Mouse (Mus musculus): ENCODE results near the gene Ski.
A peak's percentile ranks its signal among the peaks of the same experiment; 100 is the strongest.
"Not testable (repeated sequence)": the region's sequence is repeated elsewhere in the genome, so short reads cannot be mapped to it uniquely, and the experiment has no call there.

Gene Ski

DNA sequence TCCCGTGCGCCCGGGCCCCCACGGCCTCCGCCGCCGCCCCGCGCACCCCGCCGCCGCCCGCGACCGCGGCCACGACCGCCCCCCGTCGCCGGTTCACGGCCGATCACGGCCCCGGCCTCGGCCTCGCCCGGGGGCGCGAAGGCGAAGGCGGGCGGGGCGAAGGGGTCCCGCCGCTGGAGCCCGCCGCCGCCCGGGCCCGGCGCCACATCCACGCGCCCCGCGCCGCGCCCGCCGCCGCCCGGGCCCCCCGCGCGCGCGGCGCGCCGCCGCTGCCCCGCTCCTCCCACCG lies at the start of gene Ski:
Ski (minus strand) TSS at position 41 of the 289 bp plus-strand sequence.
- no peak for DNase-seq (ENCODE audit: low spot score)

DNA sequence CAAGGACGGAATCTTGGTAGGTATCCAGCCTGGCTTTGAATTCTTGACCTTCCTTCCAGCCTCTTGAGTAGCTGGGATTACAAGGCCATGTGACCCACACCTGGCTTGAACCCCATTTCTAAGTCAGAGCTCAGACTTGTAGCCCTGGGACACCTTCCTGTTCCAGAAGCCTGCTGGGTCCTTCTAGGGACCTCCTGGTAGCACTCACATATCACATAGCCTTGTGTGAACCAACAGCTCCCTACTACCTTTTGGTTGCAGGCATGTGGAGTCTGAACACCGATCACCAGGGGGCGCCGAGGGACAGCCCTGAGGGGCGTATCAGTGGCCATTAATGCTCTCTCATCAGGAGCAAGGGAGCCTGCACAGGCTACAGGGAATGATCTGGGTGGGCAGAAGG lies 46.0 kb upstream of the Ski start:
- DNase-seq (ENCODE audit: low spot score): peak; percentile 28

DNA sequence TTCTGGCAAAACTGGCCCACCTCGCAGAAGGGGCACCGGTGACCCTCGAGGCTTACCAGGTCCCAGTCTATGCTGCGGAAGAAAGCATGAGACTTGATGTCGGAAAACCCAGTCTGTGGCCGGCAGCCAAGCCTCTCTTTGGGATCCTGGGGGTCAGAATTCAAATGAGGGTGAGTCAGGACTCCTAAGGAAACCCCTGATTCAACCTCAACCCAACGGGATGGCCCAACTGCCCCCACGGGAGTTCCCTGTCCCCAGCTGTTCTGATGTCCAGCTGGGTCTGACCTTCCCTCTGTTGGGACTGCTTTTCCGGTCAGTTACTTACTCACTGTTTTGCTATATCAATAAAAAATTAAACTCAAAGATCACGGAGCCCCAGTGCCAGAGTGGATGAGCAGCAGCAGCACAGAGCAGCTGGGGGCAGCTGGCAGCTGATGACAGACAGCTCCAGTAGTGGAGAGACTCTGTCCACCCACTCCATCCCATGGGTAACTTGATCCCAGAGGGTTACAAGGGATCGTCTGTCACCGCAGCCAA lies 45.3 kb upstream of the Ski start:
- no peak for DNase-seq (ENCODE audit: low spot score)

DNA sequence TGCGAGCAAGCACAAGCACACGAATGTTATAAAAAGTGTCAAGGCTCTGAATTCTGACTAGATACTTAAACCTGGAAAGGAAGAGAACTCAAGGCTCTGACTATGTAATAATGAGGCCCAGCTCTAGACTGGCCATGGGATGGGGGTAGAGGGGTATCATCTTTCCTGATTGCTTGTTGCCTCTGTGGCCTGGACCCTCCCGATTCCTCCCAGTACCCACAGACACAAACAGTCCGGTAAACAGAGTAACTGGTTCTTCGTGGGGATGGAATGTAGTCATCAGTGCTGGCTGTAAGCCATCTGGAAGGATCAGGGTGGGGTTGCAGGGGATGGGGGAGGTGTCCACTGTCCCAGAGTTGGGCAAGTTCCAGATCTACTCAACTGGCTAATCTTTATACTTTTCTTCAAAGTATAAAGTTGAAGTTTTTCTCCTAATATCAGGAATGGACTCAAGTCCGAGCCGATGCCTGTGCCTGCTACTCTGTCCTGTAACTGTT lies 44.7 kb upstream of the Ski start:
- DNase-seq (ENCODE audit: low spot score): no peak

DNA sequence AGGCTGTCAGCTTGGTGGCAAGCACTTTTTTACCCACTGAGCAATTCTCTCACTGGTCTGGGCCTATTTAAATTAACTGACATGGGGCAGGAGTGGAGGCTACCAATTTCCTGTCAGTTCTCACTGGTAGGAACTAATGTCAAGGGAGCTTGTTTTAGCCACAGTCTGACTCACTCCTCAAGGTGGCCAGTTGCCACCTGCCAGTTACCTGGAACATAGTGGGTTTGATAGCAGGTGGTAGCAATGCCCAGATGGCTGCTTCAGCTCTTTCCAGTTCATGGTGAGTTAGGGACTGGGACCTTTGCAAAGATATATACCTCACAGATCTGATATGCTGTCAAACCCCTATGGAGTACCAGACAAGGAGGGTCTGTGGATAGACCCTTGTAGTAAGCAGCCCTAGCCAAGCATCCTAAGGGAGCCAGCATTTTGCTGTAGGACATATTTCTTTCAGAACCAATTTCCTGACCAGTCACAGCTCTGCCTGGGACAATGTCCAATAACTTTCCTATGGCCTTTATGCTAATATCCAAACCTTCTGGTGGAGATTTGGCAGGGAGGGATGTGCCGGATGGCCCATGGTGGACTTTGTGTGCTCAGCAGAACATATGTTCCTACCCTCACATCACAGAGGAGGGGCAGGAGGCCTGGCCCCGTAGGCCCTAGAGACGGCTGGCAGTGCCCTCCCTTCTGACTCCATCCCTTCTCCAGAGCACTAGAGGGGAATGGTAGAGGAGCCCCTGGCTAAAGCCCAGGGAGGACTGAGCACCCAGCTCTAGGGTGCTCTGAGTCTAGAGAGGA lies 42.3 kb upstream of the Ski start:
- no peak for DNase-seq (ENCODE audit: low spot score)

DNA sequence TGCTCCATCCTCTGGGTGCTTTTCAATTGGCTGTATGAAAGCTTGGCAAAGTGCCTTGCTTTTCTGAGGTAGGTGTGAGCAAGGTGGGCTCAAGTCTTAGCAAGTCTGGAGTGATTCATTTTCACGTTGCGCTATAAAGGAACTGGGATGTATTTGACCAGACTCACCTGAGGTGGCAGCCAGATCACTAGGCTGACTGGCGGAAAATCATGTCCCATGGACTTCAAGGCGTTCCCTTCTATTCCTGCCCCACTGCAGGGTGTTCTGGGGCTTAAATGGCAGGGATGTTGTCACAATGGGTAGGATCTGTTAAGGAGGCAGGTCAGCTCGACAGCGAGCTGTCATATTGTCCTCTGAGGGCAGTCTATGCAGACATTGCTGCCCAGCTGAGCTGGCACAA lies 29.9 kb upstream of the Ski start:
- DNase-seq (ENCODE audit: low spot score): no peak

DNA sequence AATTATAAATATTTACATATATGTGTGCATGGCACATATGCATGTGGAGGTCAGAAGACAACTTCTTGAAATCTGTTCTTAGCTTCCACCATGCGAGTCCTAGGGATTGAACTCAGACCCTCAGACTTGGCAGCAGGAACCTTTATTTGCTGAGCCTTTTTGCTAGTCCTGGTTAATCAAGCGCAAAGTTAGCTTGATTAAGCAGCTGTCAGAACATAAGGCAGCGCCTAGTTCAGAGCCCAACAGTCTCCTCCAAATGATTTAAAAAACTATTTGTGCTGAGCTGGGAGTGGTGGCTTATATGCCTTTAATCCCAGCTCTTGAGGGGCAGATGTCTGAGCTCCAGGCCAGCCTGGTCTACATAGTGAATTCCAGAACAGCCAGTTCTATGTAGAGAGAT lies 28.8 kb upstream of the Ski start:
- DNase-seq (ENCODE audit: low spot score): no peak

DNA sequence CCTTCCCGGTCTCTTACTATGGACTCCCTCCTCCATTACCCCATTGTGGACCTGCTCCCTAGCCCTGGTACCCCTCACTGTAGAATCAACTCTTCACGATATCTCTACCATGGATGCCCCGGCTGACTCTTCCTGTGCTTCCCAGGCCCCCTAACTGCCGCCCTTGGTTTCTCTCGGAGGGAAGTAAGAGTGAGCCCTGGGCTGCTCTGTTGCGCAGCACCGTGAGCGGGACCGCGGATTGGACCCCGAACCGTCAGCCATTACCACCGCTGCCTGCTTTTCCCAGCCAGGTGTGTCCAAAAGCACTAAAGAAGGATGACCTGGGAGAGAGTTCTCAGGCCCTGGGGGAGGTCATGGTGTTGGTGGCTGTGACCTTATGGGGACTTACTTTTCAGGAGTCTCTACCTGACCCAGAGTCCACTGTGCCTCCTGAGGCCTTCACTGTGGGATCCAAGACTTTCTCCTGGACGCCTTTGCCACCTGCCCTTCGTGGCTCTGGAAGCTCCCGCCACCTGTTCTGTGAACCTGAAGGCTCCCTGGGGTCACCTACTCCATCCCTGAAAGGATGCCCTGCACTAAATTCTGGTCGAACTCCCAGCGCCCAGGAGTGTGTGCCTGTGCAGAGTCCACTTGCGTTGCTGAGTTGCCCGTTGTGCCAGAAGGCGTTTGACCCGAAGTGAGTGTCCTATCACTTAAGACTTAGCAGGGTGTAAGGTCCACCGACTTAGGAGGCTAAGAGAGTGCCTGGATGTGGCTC lies 28.1 kb upstream of the Ski start:
- DNase-seq (ENCODE audit: low spot score): no peak

DNA sequence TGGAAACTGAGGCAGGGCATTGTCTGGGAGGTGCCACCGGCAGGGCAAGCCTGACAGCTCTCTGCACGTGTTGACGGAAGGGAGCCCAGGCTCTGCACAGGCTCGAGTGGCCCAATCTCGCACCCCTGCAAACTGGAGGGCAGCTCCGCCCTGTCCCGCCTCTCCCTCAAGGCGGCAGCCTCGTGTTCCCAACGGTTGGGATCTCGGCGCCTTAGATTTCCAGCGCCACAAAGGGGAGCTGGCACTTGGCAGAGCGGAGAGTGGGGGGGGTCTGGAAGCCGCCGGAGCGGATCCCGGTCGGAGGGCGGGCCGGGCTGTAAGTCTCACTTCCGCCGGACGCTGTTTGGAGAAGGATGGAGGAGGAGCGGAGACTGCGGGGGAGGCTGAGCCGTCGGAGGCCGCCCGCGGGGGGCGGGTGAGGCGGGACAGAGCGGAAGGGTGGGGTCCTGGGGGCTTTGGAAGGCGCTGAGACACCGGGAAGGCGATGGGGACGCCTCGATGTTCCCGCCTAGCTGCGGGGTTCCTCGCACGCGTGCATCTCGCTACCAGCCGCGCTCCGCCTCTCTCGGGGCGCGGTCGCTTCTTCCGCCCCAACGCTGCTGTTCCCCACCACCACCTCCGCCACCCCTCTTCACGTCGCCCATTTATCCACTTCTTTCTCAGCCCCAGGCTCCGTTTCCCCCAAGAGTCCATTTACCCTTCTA lies 27.4 kb upstream of the Ski start, which contains the start of gene Faap20:
Faap20 (plus strand) TSS at position 155 of the 704 bp plus-strand sequence.
- peak; percentile 77 for DNase-seq (ENCODE audit: low spot score)

DNA sequence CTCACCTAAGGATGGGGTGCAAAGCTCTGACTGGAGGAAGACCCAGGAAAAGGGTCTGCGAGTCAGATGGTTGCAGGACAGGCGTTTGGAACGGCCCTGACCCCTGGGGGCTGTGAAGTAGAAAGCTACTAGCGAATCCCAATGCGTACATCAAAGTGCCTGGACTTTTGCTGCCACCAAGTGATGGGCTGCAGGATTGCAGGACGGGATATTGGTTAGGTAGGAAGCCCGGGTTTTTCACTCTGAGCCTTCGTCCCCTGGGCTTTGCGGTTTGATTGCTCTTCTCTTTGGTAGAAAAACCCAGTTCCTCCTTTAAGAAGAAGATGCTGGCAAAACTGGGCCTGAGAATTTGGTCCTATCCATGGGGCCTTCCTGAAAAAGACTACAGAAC lies 26.9 kb upstream of the Ski start:
- peak; percentile 86 for DNase-seq (ENCODE audit: low spot score)

DNA sequence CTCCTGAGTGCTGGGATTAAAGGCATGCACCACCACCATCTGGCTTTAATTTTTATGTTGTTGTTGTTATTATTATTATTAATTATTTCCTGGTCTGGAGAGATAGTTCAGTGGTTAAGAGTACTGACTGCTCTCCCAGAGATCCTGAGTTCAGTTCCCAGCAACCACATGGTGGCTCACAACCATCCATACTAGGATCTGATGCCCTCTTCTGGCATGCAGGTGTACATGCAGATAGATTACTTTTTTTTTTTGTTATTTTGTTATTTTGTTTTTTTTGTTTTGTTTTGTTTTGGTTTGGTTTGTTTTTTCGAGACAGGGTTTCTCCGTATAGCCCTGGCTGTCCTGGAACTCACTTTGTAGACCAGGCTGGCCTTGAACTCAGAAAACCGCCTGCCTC lies 25.7 kb upstream of the Ski start:
- not testable (repeated sequence) for DNase-seq (ENCODE audit: low spot score)

DNA sequence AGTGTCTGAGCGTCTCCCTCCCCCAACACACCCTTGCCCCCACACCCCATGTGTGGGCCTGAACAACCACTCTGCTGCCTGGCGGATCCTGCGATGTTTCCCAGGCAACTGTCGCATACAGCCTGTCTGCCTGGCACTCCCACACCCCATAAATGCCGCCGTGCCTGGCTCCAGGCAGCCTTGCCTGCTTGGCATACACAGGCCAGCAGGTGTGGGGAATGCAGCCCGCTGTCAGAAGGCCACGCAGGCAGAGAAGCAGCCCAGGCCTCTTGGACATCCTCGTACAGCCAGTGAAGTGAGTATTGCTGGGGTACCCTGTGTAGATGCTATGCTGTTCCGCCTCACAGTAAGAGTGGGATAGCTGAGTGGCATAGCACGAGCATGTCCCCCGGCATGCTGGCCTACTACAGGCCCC lies 24.3 kb upstream of the Ski start:
- DNase-seq (ENCODE audit: low spot score): no peak

DNA sequence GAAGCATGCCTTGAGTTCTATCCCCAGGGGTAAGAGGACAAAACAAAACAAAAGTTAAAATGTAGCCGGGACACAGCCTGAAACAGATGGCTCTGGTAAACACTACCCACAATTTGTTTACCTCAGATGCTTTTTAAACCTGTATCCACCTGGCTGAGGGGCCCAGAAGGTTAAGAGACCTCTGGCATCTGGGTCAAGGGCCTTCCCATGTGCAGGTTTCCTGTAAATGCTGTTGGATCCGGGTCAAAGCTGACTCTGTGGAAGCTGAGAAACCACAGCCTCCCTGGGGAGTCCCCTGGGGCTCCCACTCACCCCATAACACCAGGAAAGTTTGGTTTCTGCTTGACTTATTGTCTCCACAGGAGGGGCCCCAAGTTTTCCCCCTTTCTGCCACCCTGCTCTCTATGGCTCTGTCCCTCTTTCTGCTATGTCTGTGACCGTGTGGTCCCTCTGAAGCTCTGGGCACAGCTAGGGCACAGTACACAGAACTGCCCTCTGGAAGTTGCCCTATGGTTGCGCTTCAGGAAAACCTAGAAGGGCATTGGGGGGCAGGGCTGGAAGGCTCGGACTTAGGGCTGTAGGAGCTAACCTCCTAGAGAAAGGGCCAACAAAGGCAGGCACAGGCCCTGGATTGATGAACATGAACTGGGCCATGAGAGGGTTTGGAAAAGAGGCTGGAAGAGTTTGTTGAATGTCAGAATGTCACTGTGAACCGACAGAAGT lies 23.5 kb upstream of the Ski start:
- DNase-seq (ENCODE audit: low spot score): no peak

DNA sequence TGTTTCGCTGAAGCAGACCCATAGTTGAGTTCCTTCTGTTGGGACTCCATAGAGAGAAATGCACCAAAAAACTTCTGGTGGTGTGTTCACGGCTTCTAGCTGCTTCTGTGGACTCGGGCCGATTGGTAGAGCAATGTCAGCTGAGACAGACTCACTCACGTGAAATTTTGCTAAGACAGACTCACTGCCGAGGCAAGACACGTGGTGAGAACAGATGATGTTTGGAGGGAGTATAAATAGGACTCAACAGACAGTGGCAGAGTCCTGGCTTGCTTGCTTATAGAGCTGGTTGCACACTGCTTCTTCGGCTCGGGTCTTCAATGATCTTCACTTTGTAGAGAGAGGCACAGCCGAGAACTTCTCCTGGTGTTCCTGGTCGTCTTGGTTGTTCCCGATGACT lies 20.8 kb upstream of the Ski start:
- DNase-seq (ENCODE audit: low spot score): no peak

DNA sequence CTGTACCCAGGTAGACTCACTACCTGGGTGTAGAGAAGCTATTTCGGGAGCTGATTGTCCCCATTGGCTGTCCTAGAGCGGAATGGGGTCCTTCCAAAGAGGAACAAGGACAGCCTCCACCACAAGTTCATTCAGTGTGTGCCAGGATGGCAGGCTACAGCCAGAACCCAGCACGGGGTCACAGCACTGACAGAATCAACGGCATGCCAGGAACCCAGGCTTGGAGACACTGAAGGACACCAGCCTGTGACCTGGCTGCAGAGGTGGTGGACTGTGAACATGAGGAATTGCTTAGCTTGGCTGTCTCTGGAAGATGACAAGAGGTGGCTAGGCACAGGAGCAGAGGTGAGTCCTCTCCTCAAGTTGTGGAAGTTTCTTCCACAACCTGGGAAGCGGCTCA lies 19.9 kb upstream of the Ski start:
- DNase-seq (ENCODE audit: low spot score): no peak

DNA sequence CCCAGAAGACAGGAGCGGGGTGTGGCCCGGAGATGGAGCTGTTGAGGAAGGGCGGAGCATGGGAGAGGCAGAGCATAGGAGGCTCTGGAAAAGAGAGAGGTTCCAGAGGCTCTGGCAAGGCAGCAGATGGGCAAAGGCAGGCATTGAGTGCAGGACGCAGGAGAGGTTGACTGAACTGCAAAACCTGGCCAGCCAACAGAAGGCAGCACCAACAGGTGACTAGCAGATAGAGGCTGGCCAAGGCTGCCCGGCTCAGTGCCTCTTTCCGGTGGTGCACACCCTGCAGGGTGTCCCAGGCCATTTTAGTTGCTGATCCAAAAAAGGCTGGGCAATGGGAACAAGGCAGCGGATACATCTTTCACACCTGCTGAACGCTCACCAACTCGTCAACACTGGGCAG lies 19.4 kb upstream of the Ski start:
- DNase-seq (ENCODE audit: low spot score): no peak

DNA sequence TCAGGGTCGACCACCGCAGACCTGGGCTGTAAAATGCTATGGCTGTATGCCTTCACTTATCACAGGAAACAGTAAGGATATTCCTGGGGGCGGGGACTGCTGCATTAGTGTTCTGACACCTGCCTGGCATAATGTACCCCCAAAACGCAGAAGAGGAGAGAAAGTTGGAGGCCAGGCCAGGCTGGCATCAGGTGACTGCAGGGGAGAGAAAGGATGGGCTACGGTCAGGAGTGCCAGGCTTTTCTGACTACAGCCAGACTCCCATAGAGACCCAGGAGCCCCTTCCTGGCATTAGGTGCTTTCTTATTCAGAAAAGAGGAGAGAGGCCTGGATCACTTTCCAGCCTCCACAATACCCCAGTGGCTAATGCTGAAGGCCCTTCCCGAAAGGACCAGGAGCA lies 17.1 kb upstream of the Ski start:
- DNase-seq (ENCODE audit: low spot score): no peak

DNA sequence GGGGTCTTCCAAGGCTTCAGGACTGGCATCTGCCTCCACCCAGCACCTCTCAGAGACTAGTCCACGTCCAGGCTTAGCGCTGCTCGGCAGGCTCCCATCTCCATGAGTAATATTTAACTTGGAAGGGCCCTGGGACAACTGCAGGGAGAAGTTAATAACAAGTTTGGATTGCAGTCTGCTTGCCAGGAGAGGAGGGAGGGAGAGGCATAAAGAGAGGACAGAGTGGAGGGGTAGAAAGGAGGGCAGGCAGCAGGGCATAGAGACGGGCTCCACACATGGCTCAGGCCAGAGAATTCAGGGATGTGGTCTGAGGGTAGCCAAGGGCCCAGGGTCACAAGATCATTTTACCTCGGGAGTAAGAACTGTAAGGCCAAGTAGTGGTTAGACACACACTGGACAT lies 15.9 kb upstream of the Ski start:
- DNase-seq (ENCODE audit: low spot score): no peak

DNA sequence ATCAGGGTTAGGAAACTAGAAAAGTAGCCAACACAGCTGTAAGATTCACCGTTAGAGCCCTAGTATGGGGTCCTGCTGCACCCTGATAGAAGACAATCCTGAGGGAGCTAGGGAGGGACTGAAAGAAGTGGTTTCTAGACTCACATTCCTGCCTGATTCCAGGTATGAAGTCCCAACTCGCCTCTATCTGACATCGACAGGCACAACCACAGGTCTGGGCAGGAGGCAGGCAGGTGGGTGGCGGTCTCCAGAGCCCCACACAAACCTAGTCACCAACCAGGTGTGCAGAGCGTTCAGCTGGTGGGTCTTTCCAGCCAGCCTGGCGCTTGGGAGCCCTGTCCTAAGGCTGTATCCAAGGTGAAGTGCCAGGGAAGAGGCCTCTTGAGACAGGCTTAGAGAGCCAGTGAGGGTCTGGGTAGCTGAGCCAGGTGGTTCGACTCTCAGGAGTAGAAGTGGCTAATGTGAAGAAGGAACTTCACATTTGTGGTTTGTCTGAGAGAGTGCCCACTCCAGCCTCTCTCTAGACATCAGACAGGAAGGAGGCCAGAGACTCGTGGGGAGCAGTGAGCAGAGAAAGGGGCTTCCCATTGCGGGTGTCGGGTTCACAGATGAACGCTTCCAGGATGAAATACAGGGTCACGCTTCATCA lies 14.5 kb upstream of the Ski start:
- DNase-seq (ENCODE audit: low spot score): no peak

DNA sequence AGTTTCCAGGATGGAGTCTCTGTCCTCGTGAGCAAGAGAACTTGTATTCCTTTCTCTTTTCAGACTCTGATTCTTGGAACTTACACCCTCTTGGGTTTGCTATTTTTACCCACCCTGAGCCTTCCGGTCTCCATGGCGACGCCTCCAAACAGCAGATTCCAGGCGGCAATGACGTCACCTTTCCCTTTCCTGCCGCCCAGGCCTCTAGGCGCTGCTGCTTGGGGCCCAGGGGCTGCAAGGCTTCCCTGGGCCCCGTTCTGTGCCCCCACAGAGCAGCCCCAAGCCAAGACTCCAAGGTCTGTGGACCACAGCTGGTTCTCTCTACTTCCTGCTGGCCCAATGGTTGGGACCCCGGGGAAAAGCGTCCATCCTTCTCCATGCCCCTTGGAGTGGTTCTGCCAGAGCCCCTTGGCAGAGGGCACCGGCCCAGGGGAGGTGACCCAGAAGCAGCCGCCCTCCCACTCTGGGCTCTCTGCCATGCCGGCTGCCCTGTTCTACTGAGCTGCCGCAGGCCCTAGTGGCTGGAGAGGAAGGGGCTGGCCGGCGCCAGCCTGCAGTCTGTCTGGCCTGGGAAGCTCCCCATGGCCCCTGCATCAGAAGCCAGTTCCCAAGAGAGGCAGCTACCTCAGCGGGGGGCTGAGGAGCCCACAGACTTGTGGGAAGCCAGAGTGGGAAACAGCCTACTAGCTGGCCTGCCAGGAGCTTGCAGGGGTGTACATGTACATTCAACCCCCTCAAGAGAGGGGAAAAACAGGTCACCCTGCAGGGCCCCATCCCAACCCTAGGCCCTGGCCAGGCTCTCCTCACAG lies 13.1 kb upstream of the Ski start:
- DNase-seq (ENCODE audit: low spot score): peak; percentile 73
